Mouse (Mus musculus) naive thymus-derived CD4-positive, alpha-beta T cell, adult 5 months (primary cell): ENCODE results near the gene Cyp4v3. TPM values are rescaled to one million over a fixed set of nuclear protein-coding genes. Genes with fewer than 3 reads are reported as not detected.

Source experiments
- polyA plus RNA-seq: library from polyadenylated mRNA; unstranded; fragments of 100-300 nt; shearing (Covaris generic); gene quantifications from one replicate; pipeline ENCODE4 v1.2.1, GENCODE M21; 2017

Gene Cyp4v3
- polyA plus RNA-seq, result 4.4 TPM

DNA sequence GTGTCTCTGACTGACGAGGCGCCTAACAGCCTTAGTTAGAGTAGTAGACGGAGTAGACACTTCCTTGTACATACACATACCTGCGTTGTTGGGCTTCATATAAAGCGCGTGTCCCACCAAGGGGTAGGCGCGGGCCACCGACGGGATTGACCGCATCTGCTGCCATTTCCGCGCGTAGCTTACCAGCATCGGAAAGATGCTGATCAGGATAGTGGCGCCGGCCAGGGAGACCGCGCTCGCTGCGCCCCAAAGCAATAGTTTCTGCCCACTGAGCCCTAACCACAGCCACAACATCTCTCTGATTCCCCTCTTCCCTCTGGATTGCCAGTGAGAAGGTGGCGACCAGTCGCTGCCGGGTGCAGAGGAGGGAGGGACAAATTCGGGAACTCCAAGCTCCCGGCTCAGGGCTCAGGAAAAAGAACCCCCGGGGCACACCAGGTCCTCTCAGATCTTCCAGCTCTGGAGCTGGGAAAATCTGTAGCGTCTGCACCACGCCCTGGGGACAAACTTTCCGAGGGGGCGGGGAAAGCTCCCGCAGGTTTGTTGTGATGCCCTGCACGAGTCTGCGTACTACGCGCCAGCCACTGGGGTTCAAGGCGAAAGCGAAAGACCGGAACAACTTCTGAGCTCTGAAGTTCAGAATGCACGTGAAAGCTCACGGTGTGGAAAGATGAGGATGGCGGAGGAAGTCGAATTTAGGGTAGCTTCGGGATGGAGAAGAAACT lies at the start of gene Cyp4v3:
Gene Cyp4v3 (minus strand): TSS at position 532 of the 725 bp plus-strand sequence.

DNA sequence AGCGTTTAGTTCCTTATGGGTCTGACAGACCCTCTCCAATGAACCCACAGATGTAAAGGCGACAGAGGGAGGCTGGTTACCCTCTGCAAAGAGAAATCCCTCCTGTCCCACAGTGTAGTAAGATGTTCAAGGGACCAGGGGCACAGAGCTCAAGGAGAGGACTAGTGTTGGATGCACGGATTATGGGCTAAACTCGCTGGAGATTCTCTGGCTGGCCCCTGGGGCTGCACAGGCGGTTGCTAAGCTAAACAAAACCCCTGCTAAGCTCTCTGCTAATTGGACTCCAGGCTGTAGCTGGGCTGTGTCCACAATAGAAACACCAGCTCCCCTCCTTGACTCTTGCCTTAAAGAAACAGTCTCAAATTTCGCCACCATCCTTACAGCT lies 48.9 kb upstream of the Cyp4v3 start, which contains the start of gene Fam149a:
Gene Fam149a (minus strand): TSS at position 329 of the 385 bp plus-strand sequence.

DNA sequence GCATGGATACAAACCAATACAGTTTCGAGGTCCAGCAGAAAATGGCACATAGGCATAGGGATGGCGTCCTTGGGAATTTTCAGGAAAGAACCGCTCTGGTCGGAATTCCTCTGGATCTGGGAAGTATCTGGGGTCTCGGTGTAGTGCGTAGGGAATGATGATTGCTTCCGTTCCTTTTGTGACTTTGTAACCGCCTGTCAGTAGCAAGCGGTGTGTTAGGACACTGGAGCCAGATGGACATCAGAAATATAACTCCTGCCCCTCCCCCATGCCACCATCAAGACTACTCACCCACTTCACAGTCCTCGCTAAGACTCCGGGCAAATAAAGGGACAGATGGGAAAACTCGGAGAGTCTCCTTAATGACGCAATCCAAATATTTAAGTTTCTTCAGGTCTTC lies 24.6 kb downstream of the Cyp4v3 start, which contains the start of gene Gm45753:
Gene Gm45753 (minus strand): TSS at position 101 of the 400 bp plus-strand sequence.

DNA sequence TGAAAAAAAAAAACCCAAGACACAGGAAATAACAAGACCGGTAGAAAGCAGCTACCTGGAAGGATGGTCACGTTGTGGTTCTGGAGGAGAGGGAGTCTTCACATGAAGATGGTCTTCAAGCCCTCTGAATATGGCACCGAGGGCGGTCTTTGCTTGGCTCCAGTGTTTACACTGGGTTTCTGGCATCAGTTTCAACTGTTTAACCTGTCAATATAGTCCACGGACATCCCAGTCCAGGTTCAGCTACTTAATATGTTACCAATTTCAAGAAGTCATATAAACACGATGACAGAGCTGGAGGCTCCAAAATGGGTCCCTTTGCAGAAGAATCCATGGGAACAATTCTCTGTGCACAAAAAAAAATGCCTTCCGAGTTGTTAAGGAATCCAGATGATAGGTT lies 38.3 kb downstream of the Cyp4v3 start, which contains the start of gene Klkb1:
Gene Klkb1 (minus strand): TSS at position 173 of the 400 bp plus-strand sequence.

DNA sequence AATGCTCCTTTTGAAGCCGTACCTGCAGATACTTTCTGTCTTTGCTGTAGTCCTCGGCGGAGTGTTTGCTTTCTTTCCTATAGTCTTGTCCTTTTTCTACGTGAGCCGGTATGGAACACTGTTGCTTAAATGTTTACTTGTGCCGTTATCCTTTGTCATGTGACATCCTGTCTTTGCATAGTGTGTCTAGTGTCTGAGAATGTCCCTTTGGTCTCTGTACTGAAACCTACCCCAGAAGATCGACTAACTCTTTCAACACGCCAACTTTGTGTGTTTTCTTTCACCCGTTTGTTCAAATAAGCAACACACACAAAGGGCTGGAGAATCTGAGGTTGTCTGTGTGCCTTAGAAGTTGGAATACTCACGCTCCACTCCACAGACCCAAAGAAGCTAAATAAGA lies 71.1 kb downstream of the Cyp4v3 start, which contains the start of gene F11:
Gene F11 (minus strand): TSS at position 112 of the 400 bp plus-strand sequence.

Other genes starting within 250 kb of the Cyp4v3 start
- not detected for gene F11, start 71.2 kb downstream of the Cyp4v3 start, polyA plus RNA-seq
- gene Klkb1, start 38.4 kb downstream of the Cyp4v3 start, polyA plus RNA-seq, result not detected
- gene Gm45753, start 24.8 kb downstream of the Cyp4v3 start, polyA plus RNA-seq, result not detected
- gene Fam149a, start 49.1 kb upstream of the Cyp4v3 start, polyA plus RNA-seq, result not detected
- 0.15 TPM for gene Tlr3, start 77.9 kb upstream of the Cyp4v3 start, polyA plus RNA-seq
- gene Sorbs2, start 174.6 kb upstream of the Cyp4v3 start, polyA plus RNA-seq, result 0.16 TPM